Mouse (Mus musculus) adrenal gland (tissue): ENCODE data around the gene Izumo4.

Source experiments
- intact Hi-C: fragments of 180-260 bp; cut with DNase I; formaldehyde crosslinking; loops from one replicate; pipeline ENCODE4 v1.15.1; 2025

Gene Izumo4

GRCm38 (mm10) chr10:80668614-80669013 is 33.4 kb upstream of the Izumo4 start:
- intact Hi-C loops: no loop called here

- intact Hi-C loops: no loop called here
Observed at GRCm38 (mm10) chr10:80669018-80669417, 33.0 kb upstream of the Izumo4 start.

GRCm38 (mm10) chr10:80669737-80670485 is 32.1 kb upstream of the Izumo4 start:
- intact Hi-C loops: no loop called here

- intact Hi-C loops: no loop called here
Observed at GRCm38 (mm10) chr10:80670531-80670930, 31.5 kb upstream of the Izumo4 start.

DNA sequence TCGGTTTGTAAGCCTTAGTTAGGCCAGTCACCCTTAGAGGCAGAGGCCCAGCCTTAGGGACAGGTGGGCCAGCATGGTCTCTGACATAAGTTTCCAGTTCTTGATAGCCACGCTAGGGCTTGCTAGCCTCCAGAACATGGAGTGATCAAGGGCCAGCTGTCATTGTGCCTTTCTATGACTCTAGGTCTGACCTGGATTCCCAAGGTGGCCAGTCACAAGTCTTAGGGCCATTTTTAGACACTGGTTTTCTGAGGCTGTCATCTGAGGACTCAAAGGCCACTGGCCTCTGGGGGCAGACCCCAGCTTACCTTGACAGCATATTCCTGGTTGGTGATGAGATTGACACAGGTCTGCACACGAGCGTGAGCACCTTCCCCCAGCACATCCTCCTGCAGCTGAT is 30.7 kb upstream of the Izumo4 start:
- intact Hi-C loops: no loop called here

DNA sequence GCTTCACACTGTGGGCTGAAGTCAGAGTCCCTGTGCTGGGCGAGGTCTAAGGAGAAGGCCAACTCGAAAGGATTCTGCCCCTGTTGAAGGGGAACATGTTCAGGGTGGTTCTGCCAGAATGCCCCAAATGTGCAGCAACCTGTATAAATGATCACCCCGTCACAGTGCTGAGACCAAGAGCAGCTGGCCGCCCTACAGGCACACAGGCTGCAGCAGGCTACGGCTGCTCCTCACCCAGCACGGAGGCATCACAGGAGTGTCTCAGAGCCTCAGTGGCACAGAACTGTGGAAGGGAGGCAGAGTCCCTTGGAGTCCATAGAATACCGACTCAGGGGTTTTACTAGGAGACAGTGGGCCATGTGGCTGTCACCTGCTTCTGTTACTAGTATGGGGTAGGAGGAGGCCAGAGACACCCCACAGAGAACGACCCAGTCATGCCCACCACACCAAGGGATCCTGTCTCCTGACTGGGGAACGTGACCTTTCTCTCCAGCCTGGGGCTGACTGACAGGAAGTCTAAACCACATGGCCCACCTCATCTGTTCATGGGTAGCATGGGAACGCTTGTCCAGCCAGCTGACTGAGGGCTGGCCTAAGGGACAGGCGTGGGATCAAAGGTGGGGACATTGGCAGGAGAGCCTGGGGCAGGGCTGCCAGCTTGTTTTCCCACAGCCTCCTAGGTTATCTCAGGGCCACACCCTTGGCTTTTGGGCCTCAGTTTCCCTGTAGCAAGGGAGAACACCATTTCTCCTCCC is 29.9 kb upstream of the Izumo4 start:
- intact Hi-C loops: no loop called here

GRCm38 (mm10) chr10:80673690-80674089 is 28.3 kb upstream of the Izumo4 start:
- intact Hi-C loops: no loop called here

DNA sequence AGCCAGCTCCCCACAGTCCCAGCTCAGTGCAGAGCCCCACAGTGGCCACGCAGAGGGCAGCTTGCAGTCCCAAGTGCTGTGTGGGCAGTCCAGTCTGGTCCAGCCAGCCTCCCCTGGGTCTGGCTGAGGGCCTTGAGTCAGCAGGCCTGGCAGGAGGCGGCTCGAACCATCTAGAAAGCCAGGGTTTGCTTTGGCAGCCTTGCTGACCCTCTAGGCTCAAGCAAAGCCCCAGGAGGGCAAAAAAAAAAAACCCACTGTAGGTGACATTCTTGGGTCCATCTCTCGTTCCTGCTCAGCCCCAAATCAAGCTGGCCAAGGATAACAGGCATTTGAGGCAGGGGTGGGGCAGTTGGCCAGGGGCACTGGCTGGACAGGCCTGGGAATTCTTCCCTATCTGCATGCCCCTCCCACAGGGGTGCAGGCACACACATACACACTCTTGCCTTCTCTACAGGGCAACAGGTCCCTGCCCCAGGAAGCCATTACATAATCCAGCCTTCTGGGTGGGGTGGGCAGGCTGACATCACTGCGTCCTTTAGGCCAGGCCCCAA is 27.7 kb upstream of the Izumo4 start:
- intact Hi-C loops: no loop called here

DNA sequence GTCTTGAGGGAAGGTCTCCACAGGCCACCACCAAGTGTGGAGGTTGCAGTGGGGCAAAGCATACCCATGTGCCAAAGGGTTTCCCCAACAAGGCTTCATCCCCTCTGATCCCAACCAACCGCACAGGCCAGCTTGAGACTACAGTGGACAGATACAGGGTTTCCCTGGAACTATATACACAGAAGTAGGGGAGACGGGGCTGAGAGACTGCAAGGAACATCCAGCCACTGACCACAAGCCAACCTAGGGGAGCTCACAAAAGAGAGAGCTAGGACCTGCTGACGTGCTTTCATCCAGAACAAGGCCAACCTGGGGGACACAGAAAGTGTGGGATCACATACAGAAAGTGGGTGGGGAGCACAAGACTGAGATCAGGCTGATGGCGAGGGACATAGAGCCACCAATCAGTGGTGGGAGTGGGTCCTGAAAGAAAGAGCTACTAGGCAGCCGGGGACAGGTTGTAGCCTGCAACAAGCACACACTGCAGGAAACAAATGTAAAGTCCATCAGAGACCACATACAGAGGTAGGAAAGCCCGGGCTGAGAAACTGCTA is 27.1 kb upstream of the Izumo4 start:
- intact Hi-C loops: no loop called here

DNA sequence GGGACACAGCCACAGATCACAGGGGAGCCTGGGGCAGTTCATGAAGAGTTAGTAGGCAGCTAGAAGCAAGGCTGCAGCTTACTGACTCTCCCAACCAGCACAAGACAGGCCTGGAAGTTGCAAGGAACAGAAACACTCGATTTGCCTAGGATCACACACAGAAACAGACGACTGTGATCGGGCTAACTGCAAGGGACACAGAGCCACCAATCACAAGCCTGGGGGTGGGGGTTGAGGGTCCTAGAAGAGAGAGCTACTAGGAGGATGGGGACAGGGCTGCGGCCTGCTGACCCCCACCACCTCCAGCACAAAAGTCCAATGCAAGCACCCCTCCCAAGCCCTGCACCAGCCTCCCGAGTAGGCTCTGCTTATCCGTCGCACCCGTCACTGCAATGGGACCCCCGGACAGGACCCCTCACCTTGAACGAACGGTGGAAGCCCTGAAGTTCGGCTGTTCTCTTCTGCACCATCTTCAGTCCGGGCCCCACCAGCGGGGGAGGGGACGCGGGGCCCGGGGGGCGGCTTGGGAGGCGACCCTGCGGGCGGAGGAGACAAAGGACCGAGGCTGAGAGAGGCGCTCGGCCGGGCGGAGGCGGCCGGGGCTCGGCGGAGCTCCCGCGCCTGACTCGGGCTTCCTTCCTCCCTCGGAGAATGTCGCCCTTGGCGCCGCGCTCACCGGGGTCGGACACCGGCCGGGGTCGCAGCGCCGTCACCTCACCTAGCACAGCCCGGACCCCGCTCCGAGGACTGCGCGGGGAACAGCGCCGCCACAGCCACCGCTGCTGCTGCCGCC is 26.4 kb upstream of the Izumo4 start:
- intact Hi-C loops: no loop called here

DNA sequence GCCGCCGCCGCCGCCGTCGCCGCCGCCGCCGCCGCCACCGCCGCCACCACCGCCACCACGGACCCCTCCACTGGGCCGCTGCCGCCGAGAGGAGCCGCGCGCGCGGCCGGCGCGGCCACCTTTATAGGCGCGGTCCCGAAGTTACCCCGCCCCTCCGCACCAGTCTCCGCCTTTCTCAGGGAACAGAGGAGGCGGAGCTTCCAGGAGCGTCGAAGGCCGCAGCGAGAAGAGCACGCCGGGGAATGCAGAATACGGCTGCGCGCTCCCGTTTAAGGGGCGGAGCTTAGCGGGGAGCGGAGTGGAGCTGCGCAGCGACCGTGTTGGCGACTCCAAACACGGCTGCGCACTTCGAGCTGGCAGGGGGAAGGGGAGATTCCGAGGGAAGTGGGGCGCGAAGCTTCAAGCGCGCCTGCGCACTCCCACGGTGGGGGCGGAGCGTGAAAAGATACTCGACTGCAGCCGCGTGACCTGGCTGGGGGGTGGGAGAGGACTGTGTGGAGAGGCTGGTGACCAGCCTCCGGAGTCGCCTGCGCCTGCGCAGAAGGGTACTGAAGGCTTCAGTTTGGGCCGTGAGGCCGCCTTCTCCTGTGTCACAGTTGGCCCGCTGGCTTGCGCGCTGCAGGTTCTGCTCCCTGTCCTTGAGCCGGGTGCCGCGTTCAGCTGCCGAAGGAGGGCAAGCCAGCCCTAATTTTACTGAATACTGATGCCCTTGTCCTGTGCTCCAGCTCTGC is 25.6 kb upstream of the Izumo4 start:
- intact Hi-C loops: no loop called here

- intact Hi-C loops: no loop called here
Observed at GRCm38 (mm10) chr10:80677128-80677875, 24.7 kb upstream of the Izumo4 start.

GRCm38 (mm10) chr10:80677942-80678436 is 24.0 kb upstream of the Izumo4 start, which contains the start of gene Mknk2:
Gene Mknk2 (minus strand): TSS chr10:80678112.
- intact Hi-C loops: no loop called here

GRCm38 (mm10) chr10:80678601-80679377 is 23.2 kb upstream of the Izumo4 start:
- intact Hi-C loops: no loop called here

- intact Hi-C loops: no loop called here
Observed at GRCm38 (mm10) chr10:80679556-80680259, 22.3 kb upstream of the Izumo4 start.

GRCm38 (mm10) chr10:80680260-80680696 is 21.7 kb upstream of the Izumo4 start:
- intact Hi-C loops: no loop called here

GRCm38 (mm10) chr10:80682003-80682402 is 20.0 kb upstream of the Izumo4 start:
- intact Hi-C loops: no loop called here

- intact Hi-C loops: no loop called here
Observed at GRCm38 (mm10) chr10:80683647-80684046, 18.3 kb upstream of the Izumo4 start.
